ENCODE assay signal across 7 mouse cellular contexts in the genomic region with DNA sequence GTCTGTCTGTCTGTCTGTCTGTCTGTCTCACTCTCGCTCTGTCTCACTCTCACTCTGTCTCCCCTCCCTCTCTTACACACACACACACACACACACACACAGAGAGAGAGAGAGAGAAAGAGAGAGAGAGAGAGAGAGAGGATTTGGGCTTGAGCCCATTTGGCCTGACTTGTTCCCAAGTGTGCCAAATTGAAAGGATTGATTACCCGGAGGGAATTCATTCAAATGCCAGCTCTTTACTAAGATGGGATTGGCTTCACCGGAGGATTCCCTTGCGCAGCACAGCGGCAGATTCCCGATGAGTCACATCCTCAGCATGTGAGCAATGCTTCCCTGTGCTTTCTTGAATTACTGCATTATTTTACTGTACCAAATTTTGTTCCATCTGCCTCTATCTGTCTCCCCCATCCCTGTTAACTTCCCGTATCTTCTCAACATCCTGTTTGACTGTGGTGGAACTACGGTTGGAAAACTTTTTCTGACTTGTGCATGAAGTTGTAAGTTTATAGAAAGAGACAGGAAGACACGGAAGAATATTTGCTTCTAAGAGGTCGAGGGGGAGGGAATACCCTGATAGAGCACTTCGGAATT.
A peak's percentile ranks its signal among the peaks of the same experiment; 100 is the strongest.
DNase-seq lines count a peak whose midpoint lies in the region; ATAC-seq lines count a peak whose summit lies in the region.

No protein-coding gene starts in this region.

- no peaks in the 10 kb centered on the region for H3K27me3 ChIP-seq in hindbrain, embryonic 14.5 days (ENCODE audit: control insufficient read depth, insufficient read depth, low read length)
- no peaks in the 10 kb centered on the region for H3K27me3 ChIP-seq in hindbrain, embryonic 13.5 days

- H3K27ac ChIP-seq in hindbrain, embryonic 14.5 days: no peak overlapping the region
- no peak overlapping the region for H3K27ac ChIP-seq in hindbrain, embryonic 13.5 days

- H3K4me2 ChIP-seq in hindbrain, embryonic 14.5 days (replicated peaks): no peak overlapping the region
- H3K4me2 ChIP-seq in hindbrain, embryonic 13.5 days: no peak overlapping the region

- DNase-seq in hindbrain, embryonic 14.5 days (ENCODE audit: low spot score): peak; percentile 52
- peak; percentile 94 for DNase-seq in Muller cell, postnatal 12 days (ENCODE audit: inconsistent ontology term)
- DNase-seq in cerebellum, adult 8-10 months: peak; percentile 17
- peak; percentile 43 to 44 for DNase-seq in layer of hippocampus, postnatal 10 days (ENCODE audit: low spot score in 2 of 2)
- DNase-seq in spleen, postnatal 14 days (ENCODE audit: low spot score in 2 of 2): no peak
- no peak for DNase-seq in urinary bladder, adult 18-20 months (ENCODE audit: low spot score in 2 of 2)

- H3K4me3 ChIP-seq in hindbrain, embryonic 14.5 days (replicated peaks; ENCODE audit: low read length): no peak overlapping the region
- H3K4me3 ChIP-seq in hindbrain, embryonic 13.5 days: no peak overlapping the region

- H3K9ac ChIP-seq in hindbrain, embryonic 14.5 days: no peak overlapping the region
- H3K9ac ChIP-seq in hindbrain, embryonic 13.5 days: no peak overlapping the region

- 59% methylated on average over 11 of the region's 11 CpGs for WGBS in hindbrain, embryonic 14.5 days
- 63% methylated on average over 11 of the region's 11 CpGs for WGBS in hindbrain, embryonic 13.5 days

- peaks cover 31% of the 10 kb centered on the region for H3K36me3 ChIP-seq in hindbrain, embryonic 14.5 days (replicated peaks; ENCODE audit: control insufficient read depth, insufficient read depth)
- H3K36me3 ChIP-seq in hindbrain, embryonic 13.5 days: peaks cover 18% of the 10 kb centered on the region

- H3K4me1 ChIP-seq in hindbrain, embryonic 14.5 days (replicated peaks; ENCODE audit: control insufficient read depth, insufficient read depth, low read length): no peaks in the 10 kb centered on the region
- H3K4me1 ChIP-seq in hindbrain, embryonic 13.5 days (replicated peaks): peaks cover 17% of the 10 kb centered on the region

- no peaks in the 10 kb centered on the region for H3K9me3 ChIP-seq in hindbrain, embryonic 14.5 days (ENCODE audit: control insufficient read depth, low read length)
- no peaks in the 10 kb centered on the region for H3K9me3 ChIP-seq in hindbrain, embryonic 13.5 days

- peak; percentile 48; the same call in 1 of the 2 replicates for ATAC-seq in hindbrain, embryonic 14.5 days (ENCODE audit: low FRiP score)
- ATAC-seq in hindbrain, embryonic 13.5 days (ENCODE audit: low FRiP score): no peak

Comparison
In these comparisons a context has a peak if more than half of its experiments do, and no peak if none do; other contexts are left out.
1. DNase-seq: peak in hindbrain, embryonic 14.5 days (single experiment), Muller cell, postnatal 12 days (single experiment), cerebellum, adult 8-10 months (single experiment) and layer of hippocampus, postnatal 10 days (2 of 2); none in spleen, postnatal 14 days (0 of 2) and urinary bladder, adult 18-20 months (0 of 2).